Mouse (Mus musculus) liver, embryonic 13.5 days (tissue): ENCODE results near the gene Hoxb5. TPM values are rescaled to one million over a fixed set of nuclear protein-coding genes. Genes with fewer than 3 reads are reported as not detected.
A peak's percentile ranks its signal among the peaks of the same experiment; 100 is the strongest.

Source experiments
- ATAC-seq: fragments of 200-750 bp; cut with Nextera tagmentation; 2 replicates; pipeline ENCODE4 v1.8.0; 2017; ENCODE audit warnings: low read depth, mild to moderate bottlenecking, moderate number of reproducible peaks, moderate library complexity
- DNase-seq: peaks from one replicate; pipeline ENCODE4 v3.0.0; 2022
- H3K27ac ChIP-seq: fragments of 300-500 bp; sonication (generic); 2 replicates; pipeline ENCODE4 v1.5.1; 2015; ENCODE audit warnings: moderate library complexity, mild to moderate bottlenecking, inconsistent platforms
- H3K27me3 ChIP-seq: fragments of 300-500 bp; sonication (generic); 2 replicates; pipeline ENCODE4 v1.6.1; 2015; ENCODE audit warnings: mild to moderate bottlenecking, inconsistent platforms
- H3K36me3 ChIP-seq: fragments of 300-500 bp; sonication (generic); 2 replicates; pipeline ENCODE4 v1.6.1; 2015; ENCODE audit warnings: mild to moderate bottlenecking, inconsistent platforms
- H3K4me1 ChIP-seq: fragments of 300-500 bp; sonication (generic); replicated peaks from 2 replicates; pipeline ENCODE4 v1.6.1; 2015; ENCODE audit warnings: inconsistent platforms
- H3K4me2 ChIP-seq: fragments of 300-500 bp; sonication (generic); 2 replicates; pipeline ENCODE4 v1.6.1; 2015; ENCODE audit warnings: inconsistent platforms, mild to moderate bottlenecking, moderate library complexity
- H3K4me3 ChIP-seq: fragments of 300-500 bp; sonication (generic); replicated peaks from 2 replicates; pipeline ENCODE4 v1.5.1; 2015; ENCODE audit warnings: mild to moderate bottlenecking, inconsistent platforms
- H3K9ac ChIP-seq: fragments of 300-500 bp; sonication (generic); 2 replicates; pipeline ENCODE4 v1.6.1; 2015; ENCODE audit warnings: mild to moderate bottlenecking, inconsistent platforms
- H3K9me3 ChIP-seq: fragments of 300-500 bp; sonication (generic); replicated peaks from 2 replicates; pipeline ENCODE4 v1.6.1; 2016; ENCODE audit warnings: inconsistent platforms
- WGBS: fragments of 180-500 bp; shearing (Covaris S2); methylation state at CpG from one replicate; pipeline ENCODE4 v1.1.7; 2015; ENCODE audit not compliant: insufficient replicate concordance; 5-methylcytosine and 5-hydroxymethylcytosine counted together
- polyA plus RNA-seq: library from polyadenylated mRNA; unstranded; fragments of >200 nt; fragmentation: Nextera tagmentation; extraction: Ambion mirVana; gene quantifications from 2 replicates; pipeline ENCODE4 v1.2.1, GENCODE M21; 2015

Gene Hoxb5
- 0.44 and 0.58 TPM in 2 replicates for polyA plus RNA-seq

- DNase-seq (no peak), ATAC-seq (no peak)
- H3K9ac ChIP-seq: peak within 1 kb of the TSS; percentile 36
- H3K4me1 ChIP-seq: peaks cover 4% of the 10 kb centered on the region; the same call in 1 of the 2 replicates
- H3K36me3 ChIP-seq: no peaks in the 10 kb centered on the region
- 1% methylated on average over 69 of the region's 69 CpGs for WGBS
- peaks cover 100% of the 10 kb centered on the region for H3K27me3 ChIP-seq
- H3K4me2 ChIP-seq: peak within 1 kb of the TSS; percentile 48
- H3K4me3 ChIP-seq: peak within 1 kb of the TSS; percentile 30
- H3K9me3 ChIP-seq: no peaks in the 10 kb centered on the region
- no peak within 1 kb of the TSS for H3K27ac ChIP-seq
Observed at GRCm38 (mm10) chr11:96303151-96304099, at the start of gene Hoxb5. TSS of gene Hoxb5 (plus strand) at chr11:96303336.

GRCm38 (mm10) chr11:96254221-96254620, 48.9 kb upstream of the Hoxb5 start:
- Histone ChIP-seq H3K9ac (no peak overlapping the region), H3K4me2 (no peak overlapping the region), H3K27ac (no peak overlapping the region), H3K27me3 (peaks cover 99% of the 10 kb centered on the region), H3K4me3 (no peak overlapping the region), H3K36me3 (no peaks in the 10 kb centered on the region), H3K4me1 (no peaks in the 10 kb centered on the region), H3K9me3 (no peaks in the 10 kb centered on the region)
- ATAC-seq (no peak), DNase-seq (no peak)
- 5% methylated on average over 11 of the region's 11 CpGs for WGBS

- no peak overlapping the region for H3K9ac ChIP-seq
- H3K36me3 ChIP-seq: no peaks in the 10 kb centered on the region
- H3K4me1 ChIP-seq: no peaks in the 10 kb centered on the region
- DNase-seq (no peak), ATAC-seq (no peak)
- H3K27me3 ChIP-seq: peaks cover 99% of the 10 kb centered on the region
- no peak overlapping the region for H3K27ac ChIP-seq
- no peaks in the 10 kb centered on the region for H3K9me3 ChIP-seq
- no peak overlapping the region for H3K4me3 ChIP-seq
- WGBS: 2% methylated on average over 39 of the region's 39 CpGs
- H3K4me2 ChIP-seq: no peak overlapping the region
Observed at GRCm38 (mm10) chr11:96255111-96255995, 47.8 kb upstream of the Hoxb5 start.

- no peaks in the 10 kb centered on the region for H3K36me3 ChIP-seq
- H3K9ac ChIP-seq: no peak overlapping the region
- no peak overlapping the region for H3K27ac ChIP-seq
- no peaks in the 10 kb centered on the region for H3K9me3 ChIP-seq
- H3K4me2 ChIP-seq: no peak overlapping the region
- no peak for DNase-seq
- no peak for ATAC-seq
- H3K27me3 ChIP-seq: peaks cover 99% of the 10 kb centered on the region
- no peaks in the 10 kb centered on the region for H3K4me1 ChIP-seq
- WGBS: 7% methylated on average over 14 of the region's 14 CpGs
- no peak overlapping the region for H3K4me3 ChIP-seq
Observed at GRCm38 (mm10) chr11:96255996-96256445, 47.1 kb upstream of the Hoxb5 start.

GRCm38 (mm10) chr11:96257141-96257540, 46.0 kb upstream of the Hoxb5 start:
- Histone ChIP-seq H3K4me1 (no peaks in the 10 kb centered on the region), H3K9ac (no peak overlapping the region), H3K4me3 (no peak overlapping the region), H3K27ac (no peak overlapping the region), H3K4me2 (no peak overlapping the region), H3K27me3 (peaks cover 99% of the 10 kb centered on the region), H3K36me3 (no peaks in the 10 kb centered on the region), H3K9me3 (no peaks in the 10 kb centered on the region)
- DNase-seq: no peak
- ATAC-seq: no peak
- WGBS: 19% methylated on average over 2 of the region's 2 CpGs

GRCm38 (mm10) chr11:96259038-96259437, 44.1 kb upstream of the Hoxb5 start:
- WGBS: 9% methylated on average over 2 of the region's 2 CpGs
- no peaks in the 10 kb centered on the region for H3K36me3 ChIP-seq
- no peak for DNase-seq
- H3K4me3 ChIP-seq: no peak overlapping the region
- H3K9ac ChIP-seq: no peak overlapping the region
- H3K4me1 ChIP-seq: no peaks in the 10 kb centered on the region
- no peak for ATAC-seq
- H3K27me3 ChIP-seq: peaks cover 99% of the 10 kb centered on the region
- no peak overlapping the region for H3K27ac ChIP-seq
- H3K9me3 ChIP-seq: no peaks in the 10 kb centered on the region
- no peak overlapping the region for H3K4me2 ChIP-seq

- Histone ChIP-seq H3K27ac (no peak overlapping the region), H3K4me2 (no peak overlapping the region), H3K27me3 (peaks cover 99% of the 10 kb centered on the region), H3K9me3 (no peaks in the 10 kb centered on the region), H3K4me1 (no peaks in the 10 kb centered on the region), H3K36me3 (no peaks in the 10 kb centered on the region), H3K4me3 (no peak overlapping the region), H3K9ac (no peak overlapping the region)
- no peak for ATAC-seq
- 4% methylated on average over 1 of the region's 1 CpGs for WGBS
- DNase-seq: no peak
Observed at GRCm38 (mm10) chr11:96259511-96259910, 43.6 kb upstream of the Hoxb5 start.

GRCm38 (mm10) chr11:96260310-96260970, 42.7 kb upstream of the Hoxb5 start:
- H3K36me3 ChIP-seq: no peaks in the 10 kb centered on the region
- DNase-seq (no peak), ATAC-seq (no peak)
- 5% methylated on average over 23 of the region's 23 CpGs for WGBS
- H3K9ac ChIP-seq: no peak overlapping the region
- H3K27ac ChIP-seq: no peak overlapping the region
- H3K27me3 ChIP-seq: peaks cover 99% of the 10 kb centered on the region
- H3K4me1 ChIP-seq: no peaks in the 10 kb centered on the region
- no peaks in the 10 kb centered on the region for H3K9me3 ChIP-seq
- H3K4me3 ChIP-seq: no peak overlapping the region
- H3K4me2 ChIP-seq: no peak overlapping the region

GRCm38 (mm10) chr11:96261323-96261890, 41.7 kb upstream of the Hoxb5 start:
- Histone ChIP-seq H3K36me3 (no peaks in the 10 kb centered on the region), H3K27ac (no peak overlapping the region), H3K4me2 (no peak overlapping the region), H3K4me1 (no peaks in the 10 kb centered on the region), H3K9ac (no peak overlapping the region), H3K9me3 (no peaks in the 10 kb centered on the region), H3K4me3 (no peak overlapping the region), H3K27me3 (peaks cover 99% of the 10 kb centered on the region)
- 3% methylated on average over 24 of the region's 24 CpGs for WGBS
- no peak for ATAC-seq
- DNase-seq: peak; percentile 13

- H3K4me1 ChIP-seq: no peaks in the 10 kb centered on the region
- 13% methylated on average over 6 of the region's 6 CpGs for WGBS
- H3K9me3 ChIP-seq: no peaks in the 10 kb centered on the region
- no peak for ATAC-seq
- no peaks in the 10 kb centered on the region for H3K36me3 ChIP-seq
- no peak overlapping the region for H3K4me3 ChIP-seq
- no peak for DNase-seq
- H3K27me3 ChIP-seq: peaks cover 99% of the 10 kb centered on the region
- no peak overlapping the region for H3K4me2 ChIP-seq
- no peak overlapping the region for H3K27ac ChIP-seq
- H3K9ac ChIP-seq: no peak overlapping the region
Observed at GRCm38 (mm10) chr11:96262262-96262830, 40.8 kb upstream of the Hoxb5 start.
